Mouse (Mus musculus) left cerebral cortex, adult 2 months (tissue): ENCODE results near the gene Sema6d. TPM values are rescaled to one million over a fixed set of nuclear protein-coding genes. Genes with fewer than 3 reads are reported as not detected.

Source experiments
- DNase-seq, 2 experiments: peaks; one replicate each; pipeline ENCODE4 v3.0.0; 2021 to 2022; ENCODE audit warnings: low spot score in 2 of 2, mixed read lengths in 1 of 2; ENCODE audit errors: extremely low spot score in 1 of 2
- H3K27ac ChIP-seq: fragments of 200-600 bp; 2 replicates; pipeline ENCODE4 v1.8.1; 2022
- H3K4me3 ChIP-seq: fragments of 200-600 bp; 2 replicates; pipeline ENCODE4 v1.8.1; 2022
- CTCF ChIP-seq: fragments of 200-600 bp; IDR thresholded peaks from 2 replicates; pipeline ENCODE4 v1.8.1; 2022; ENCODE audit warnings: antibody characterized with exemption, mild to moderate bottlenecking, moderate library complexity
- intact Hi-C: fragments of 180-260 bp; cut with DNase I; formaldehyde crosslinking; loops from one replicate; pipeline ENCODE4 v1.15.1; 2025
- total RNA-seq, 2 experiments: library from RNA; stranded (reverse); gene quantifications; 2 replicates each; pipeline ENCODE4 v1.2.3; 2021

The Sema6d gene
- total RNA-seq, 2 experiments from 2014 or later, result 45.3 to 50.4 TPM

GRCm38 (mm10) chr2:124554751-124555415 is 465.1 kb downstream of the Sema6d start:
- Histone ChIP-seq H3K27ac (peak overlapping the region; percentile 38; the same call in 1 of the 2 replicates), H3K4me3 (no peak overlapping the region)
- intact Hi-C loops, result no loop called here
- no peak for TF ChIP-seq CTCF
- DNase-seq, result no peak

- TF ChIP-seq CTCF, result no peak
- Histone ChIP-seq H3K27ac (no peak overlapping the region), H3K4me3 (no peak overlapping the region)
- no peak for DNase-seq
- intact Hi-C loops, result no loop called here
Measured at GRCm38 (mm10) chr2:124556861-124557499, 467.2 kb downstream of the Sema6d start.

GRCm38 (mm10) chr2:124558021-124558420 is 468.3 kb downstream of the Sema6d start:
- no peak overlapping the region for H3K4me3 ChIP-seq
- H3K27ac ChIP-seq, result no peak overlapping the region
- no peak for TF ChIP-seq CTCF
- no peak for DNase-seq
- intact Hi-C loops, result no loop called here

- H3K4me3 ChIP-seq, result no peak overlapping the region
- intact Hi-C loops, result no loop called here
- TF ChIP-seq CTCF, result no peak
- DNase-seq, result no peak
- H3K27ac ChIP-seq, result no peak overlapping the region
Measured at GRCm38 (mm10) chr2:124561668-124562067, 471.9 kb downstream of the Sema6d start.

- Histone ChIP-seq H3K27ac (no peak overlapping the region), H3K4me3 (no peak overlapping the region)
- TF ChIP-seq CTCF, result no peak
- no peak for DNase-seq
- intact Hi-C loops, result no loop called here
Measured at GRCm38 (mm10) chr2:124562091-124562490, 472.3 kb downstream of the Sema6d start.

- H3K4me3 ChIP-seq, result no peak overlapping the region
- TF ChIP-seq CTCF, result no peak
- intact Hi-C loops, result no loop called here
- no peak for DNase-seq
- H3K27ac ChIP-seq, result no peak overlapping the region
Measured at GRCm38 (mm10) chr2:124563759-124564158, 474.0 kb downstream of the Sema6d start.

GRCm38 (mm10) chr2:124573734-124574133 is 484.0 kb downstream of the Sema6d start:
- no peak overlapping the region for H3K4me3 ChIP-seq

GRCm38 (mm10) chr2:124576053-124576452 is 486.3 kb downstream of the Sema6d start:
- TF ChIP-seq CTCF, result no peak
- DNase-seq, result no peak
- intact Hi-C loops, result no loop called here
- Histone ChIP-seq H3K4me3 (no peak overlapping the region), H3K27ac (no peak overlapping the region)

More at GRCm38 (mm10) chr2:124573734-124574133, 484.0 kb downstream of the Sema6d start:
- DNase-seq, result no peak
- no peak for TF ChIP-seq CTCF
- intact Hi-C loops, result no loop called here
- no peak overlapping the region for H3K27ac ChIP-seq

- intact Hi-C loops, result no loop called here
- H3K27ac ChIP-seq, result no peak overlapping the region
- no peak overlapping the region for H3K4me3 ChIP-seq
- no peak for DNase-seq
- TF ChIP-seq CTCF, result no peak
Measured at GRCm38 (mm10) chr2:124583561-124583960, 493.8 kb downstream of the Sema6d start.

GRCm38 (mm10) chr2:124592750-124593149 is 503.0 kb downstream of the Sema6d start:
- Histone ChIP-seq H3K27ac (no peak overlapping the region), H3K4me3 (no peak overlapping the region)
- intact Hi-C loops, result no loop called here
- no peak for DNase-seq
- TF ChIP-seq CTCF, result no peak

- intact Hi-C loops, result no loop called here
- no peak for DNase-seq
- no peak for TF ChIP-seq CTCF
- Histone ChIP-seq H3K4me3 (no peak overlapping the region), H3K27ac (no peak overlapping the region)
Measured at GRCm38 (mm10) chr2:124599014-124599413, 509.2 kb downstream of the Sema6d start.

GRCm38 (mm10) chr2:124601702-124602378 is 512.1 kb downstream of the Sema6d start:
- TF ChIP-seq CTCF, result no peak
- Histone ChIP-seq H3K4me3 (no peak overlapping the region), H3K27ac (no peak overlapping the region)
- intact Hi-C loops, result no loop called here
- no peak for DNase-seq
